Mouse (Mus musculus): ENCODE measurements around the gene Ugt1a7c. TPM values are rescaled to one million over a fixed set of nuclear protein-coding genes. Genes with fewer than 3 reads are reported as not detected.

Gene Ugt1a7c
- 0.88 TPM in 1 of 2 replicates, not detected in the other for polyA plus RNA-seq (2012; ENCODE audit: low replicate concordance)

DNA sequence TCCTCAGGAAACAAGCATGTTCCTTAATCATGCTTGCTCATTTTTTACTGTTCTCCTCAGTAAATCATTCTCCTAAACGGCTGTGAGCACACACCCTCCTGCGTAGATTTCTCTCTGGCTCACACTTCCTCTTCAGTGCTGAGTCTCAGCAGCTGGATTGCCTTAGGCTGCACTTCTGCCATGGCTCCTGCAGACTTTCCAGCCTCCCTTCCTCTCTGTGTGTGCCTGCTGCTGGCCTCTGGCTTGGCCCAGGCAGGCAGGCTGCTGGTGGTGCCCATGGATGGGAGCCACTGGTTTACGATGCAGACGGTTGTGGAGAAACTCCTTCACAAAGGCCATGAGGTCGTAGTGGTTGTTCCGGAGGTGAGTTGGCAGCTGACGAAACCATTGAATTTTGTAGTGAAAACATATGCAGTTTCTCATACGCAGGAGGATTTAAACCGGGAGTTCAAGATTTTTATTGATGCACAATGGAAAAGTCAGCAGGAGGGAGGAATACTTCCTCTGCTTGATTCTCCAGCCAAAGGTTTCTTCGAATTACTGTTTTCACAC, at the start of gene Ugt1a7c:
Gene Ugt1a7c (plus strand): TSS at position 122 of the 552 bp plus-strand sequence.

DNA sequence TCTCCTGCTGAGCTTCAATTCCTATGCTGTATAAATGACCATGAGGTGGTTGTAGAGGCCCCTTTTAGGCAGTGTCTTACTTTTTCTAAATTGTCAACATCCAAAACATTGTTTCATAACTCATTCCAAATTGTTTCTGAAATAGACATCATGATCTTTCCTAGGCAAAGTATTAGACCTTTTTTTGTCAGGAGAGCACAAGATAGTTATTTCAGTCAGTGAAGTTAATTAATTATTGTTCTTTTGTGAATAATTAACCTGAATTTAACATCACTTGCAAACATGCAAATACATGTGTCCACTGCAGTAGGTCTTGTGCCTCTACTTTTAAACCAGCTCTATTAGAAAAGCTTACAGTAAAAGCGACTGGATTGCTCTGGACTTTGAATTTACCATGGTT, 39.8 kb upstream of the Ugt1a7c start, which contains the start of gene Ugt1a10:
Gene Ugt1a10 (plus strand): TSS at position 301 of the 400 bp plus-strand sequence.

GRCm38 (mm10) chr1:88070495-88070894, 24.4 kb upstream of the Ugt1a7c start, which contains the start of gene Ugt1a9:
Ugt1a9 (plus strand) TSS chr1:88070800.

DNA sequence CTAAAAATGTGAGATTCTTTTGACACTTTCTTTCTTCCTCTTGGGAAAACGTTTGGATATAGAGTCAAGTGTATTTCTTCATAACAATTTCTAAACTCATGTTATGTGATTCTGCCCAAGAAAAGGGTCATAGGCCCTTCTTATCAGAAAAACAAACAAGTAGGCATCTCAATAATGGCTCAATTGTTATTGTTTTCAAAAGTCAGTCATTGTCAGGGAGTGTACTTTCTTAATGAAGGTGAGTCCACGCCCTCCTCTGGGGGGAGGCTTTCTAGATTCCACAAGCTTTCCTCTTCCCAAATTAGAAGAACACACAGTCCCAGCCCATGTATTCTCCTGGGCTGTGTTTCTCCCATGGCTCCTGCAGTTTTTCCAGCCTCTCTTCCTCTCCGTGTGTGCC, 7.3 kb upstream of the Ugt1a7c start, which contains the start of gene Ugt1a8:
Gene Ugt1a8 (plus strand): TSS at position 301 of the 400 bp plus-strand sequence.

DNA sequence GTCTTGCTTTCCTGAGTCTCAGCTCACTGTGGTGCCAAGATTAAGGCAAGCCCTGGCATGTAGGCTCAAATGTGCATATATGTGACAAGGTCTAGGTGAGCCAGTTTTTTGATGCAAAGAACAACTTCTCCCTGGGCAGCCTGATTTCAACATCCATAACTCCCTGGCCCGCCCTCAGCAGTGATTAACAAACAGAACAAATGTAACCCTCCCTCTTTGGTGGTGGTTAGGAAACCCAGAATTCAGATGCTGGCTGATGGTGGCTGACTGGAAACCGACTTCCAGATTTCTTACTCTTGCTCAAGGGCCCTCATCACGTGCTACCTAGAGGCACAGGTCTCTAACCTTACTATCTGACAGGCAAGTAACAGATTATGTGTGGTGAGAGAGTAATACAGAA, 8.2 kb downstream of the Ugt1a7c start, which contains the start of gene Ugt1a6b:
Gene Ugt1a6b (plus strand): TSS at position 234 of the 400 bp plus-strand sequence.

DNA sequence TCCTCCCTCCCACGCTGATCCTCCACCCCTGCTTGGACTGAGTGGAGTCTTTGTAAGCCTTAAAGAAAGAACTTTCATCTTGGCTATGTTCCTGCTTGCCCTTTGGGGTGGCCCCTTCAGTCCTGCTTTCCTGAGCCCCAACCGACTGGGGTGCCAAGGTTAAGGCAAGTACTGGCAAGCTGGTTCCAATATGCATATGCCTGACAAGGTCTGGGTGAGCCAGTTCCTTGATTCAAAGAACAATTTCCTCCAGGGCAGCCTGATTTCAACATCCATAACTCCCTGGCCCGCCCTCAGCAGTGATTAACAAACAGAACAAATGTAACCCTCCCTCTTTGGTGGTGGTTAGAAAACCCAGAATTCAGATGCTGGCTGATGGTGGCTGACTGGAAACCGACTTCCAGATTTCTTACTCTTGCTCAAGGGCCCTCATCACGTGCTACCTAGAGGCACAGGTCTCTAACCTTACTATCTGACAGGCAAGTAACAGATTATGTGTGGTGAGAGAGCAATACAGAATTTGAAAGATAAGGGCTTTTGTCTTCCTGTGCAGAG, 39.7 kb downstream of the Ugt1a7c start, which contains the start of gene Ugt1a6a:
Gene Ugt1a6a (plus strand): TSS at position 353 of the 555 bp plus-strand sequence.

GRCm38 (mm10) chr1:88165711-88166110, 70.8 kb downstream of the Ugt1a7c start, which contains the start of gene Ugt1a5:
Ugt1a5 (plus strand) TSS chr1:88166012.

DNA sequence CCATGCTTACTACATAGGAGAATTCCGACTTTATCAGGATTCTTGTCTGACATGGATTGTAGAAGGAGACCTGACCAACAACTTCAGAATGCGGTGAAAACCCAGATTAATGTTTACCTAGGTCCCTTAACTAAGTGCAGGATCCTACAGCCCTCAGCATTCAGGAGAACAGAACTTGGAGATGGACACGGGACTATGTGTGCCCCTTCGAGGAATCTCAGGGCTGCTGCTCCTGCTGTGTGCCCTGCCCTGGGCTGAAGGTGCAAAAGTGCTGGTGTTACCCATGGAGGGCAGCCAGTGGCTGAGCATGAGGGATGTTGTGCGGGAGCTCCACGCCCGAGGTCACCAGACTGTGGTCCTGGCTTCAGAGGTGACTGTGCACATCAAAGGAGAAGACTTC, 105.6 kb downstream of the Ugt1a7c start, which contains the start of gene Ugt1a2:
Gene Ugt1a2 (plus strand): TSS at position 146 of the 400 bp plus-strand sequence.

DNA sequence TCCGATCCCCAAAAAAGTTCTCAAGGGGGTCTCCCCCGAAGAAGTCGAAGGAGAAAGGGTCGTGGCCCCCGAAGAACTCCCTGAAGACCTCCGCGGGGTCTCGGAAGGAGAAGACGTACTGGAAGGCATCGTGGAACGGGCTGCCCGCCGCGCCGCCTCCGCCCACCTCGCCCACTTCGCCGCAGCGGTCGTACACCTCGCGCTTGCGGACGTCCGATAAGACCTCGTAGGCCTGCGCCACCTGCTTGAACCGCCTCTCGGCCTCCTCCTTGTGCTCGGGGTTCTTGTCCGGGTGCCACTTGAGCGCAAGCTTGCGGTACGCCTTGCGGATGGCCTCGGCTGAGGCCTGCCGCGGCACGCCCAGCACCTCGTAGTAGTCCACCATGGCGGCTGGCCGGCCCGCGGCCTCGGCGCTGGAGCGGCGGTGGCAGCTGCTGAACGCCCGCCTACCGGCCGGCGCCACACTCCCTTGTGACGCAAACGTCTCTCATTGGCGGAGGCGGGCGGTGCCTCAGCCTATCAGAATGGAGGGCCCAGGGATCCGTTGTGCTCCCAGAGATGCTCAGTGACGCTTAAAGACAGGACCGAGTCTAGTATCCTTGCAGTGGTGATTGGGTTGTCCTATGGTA, 110.5 kb downstream of the Ugt1a7c start, which contains the start of gene Dnajb3:
Gene Dnajb3 (minus strand): TSS at position 489 of the 629 bp plus-strand sequence.

DNA sequence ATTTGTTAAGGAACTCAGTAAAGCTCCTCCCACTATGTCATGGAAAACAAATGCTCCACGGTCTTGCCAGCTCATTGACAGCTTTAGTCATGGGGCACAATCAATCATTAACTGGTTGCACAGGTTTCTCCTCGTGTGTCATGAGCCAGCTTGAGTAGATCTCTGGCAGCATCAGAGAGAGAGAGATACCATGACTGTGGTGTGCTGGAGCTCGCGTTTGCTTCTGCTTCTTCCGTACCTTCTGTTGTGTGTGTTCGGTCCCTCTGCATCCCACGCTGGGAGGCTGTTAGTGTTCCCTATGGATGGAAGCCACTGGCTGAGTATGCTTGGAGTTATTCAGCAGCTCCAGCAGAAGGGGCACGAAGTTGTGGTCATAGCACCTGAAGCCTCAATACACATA, 117.0 kb downstream of the Ugt1a7c start, which contains the start of gene Ugt1a1:
Gene Ugt1a1 (plus strand): TSS at position 148 of the 400 bp plus-strand sequence.

GRCm38 (mm10) chr1:88226670-88227379, 132.0 kb downstream of the Ugt1a7c start, which contains the start of gene Mroh2a:
Mroh2a (plus strand) TSS chr1:88226986.

Other genes with a start within 250 kb of the Ugt1a7c start
- gene Dgkd, start 241.8 kb upstream of the Ugt1a7c start, polyA plus RNA-seq (2012; ENCODE audit: low replicate concordance) = 9.5 and 13.2 TPM in 2 replicates
- gene Usp40, start 86.5 kb upstream of the Ugt1a7c start, polyA plus RNA-seq (2012; ENCODE audit: low replicate concordance) = 0.35 and 0.73 TPM in 2 replicates
- 0.50 TPM in 1 of 2 replicates, not detected in the other for gene Ugt1a10, start 39.7 kb upstream of the Ugt1a7c start, polyA plus RNA-seq (2012; ENCODE audit: low replicate concordance)
- not detected in 2 replicates for gene Ugt1a9, start 24.3 kb upstream of the Ugt1a7c start, polyA plus RNA-seq (2012; ENCODE audit: low replicate concordance)
- not detected in 2 replicates for gene Ugt1a8, start 7.2 kb upstream of the Ugt1a7c start, polyA plus RNA-seq (2012; ENCODE audit: low replicate concordance)
- gene Ugt1a6b, start 8.2 kb downstream of the Ugt1a7c start, polyA plus RNA-seq (2012; ENCODE audit: low replicate concordance) = not detected in 2 replicates
- 0.42 TPM in 1 of 2 replicates, not detected in the other for gene Ugt1a6a, start 39.7 kb downstream of the Ugt1a7c start, polyA plus RNA-seq (2012; ENCODE audit: low replicate concordance)
- gene Ugt1a5, start 71.0 kb downstream of the Ugt1a7c start, polyA plus RNA-seq (2012; ENCODE audit: low replicate concordance) = not detected in 2 replicates
- not detected in 2 replicates for gene Ugt1a2, start 105.5 kb downstream of the Ugt1a7c start, polyA plus RNA-seq (2012; ENCODE audit: low replicate concordance)
- gene Dnajb3, start 110.7 kb downstream of the Ugt1a7c start, polyA plus RNA-seq (2012; ENCODE audit: low replicate concordance) = 6.4 and 7.3 TPM in 2 replicates
- 0.21 TPM in 1 of 2 replicates, not detected in the other for gene Ugt1a1, start 116.9 kb downstream of the Ugt1a7c start, polyA plus RNA-seq (2012; ENCODE audit: low replicate concordance)
- 0.09 TPM in 1 of 2 replicates, not detected in the other for gene Mroh2a, start 131.9 kb downstream of the Ugt1a7c start, polyA plus RNA-seq (2012; ENCODE audit: low replicate concordance)
- gene Hjurp, start 182.6 kb downstream of the Ugt1a7c start, polyA plus RNA-seq (2012; ENCODE audit: low replicate concordance) = 24.4 and 27.2 TPM in 2 replicates
- gene Trpm8, start 182.6 kb downstream of the Ugt1a7c start, polyA plus RNA-seq (2012; ENCODE audit: low replicate concordance) = not detected in 2 replicates

All from leukemia stem cell, adult 10-12 weeks (primary cell).